Mouse (Mus musculus) neural tube, embryonic 12.5 days (tissue): ENCODE measurements around the gene Pde1c. TPM values are rescaled to one million over a fixed set of nuclear protein-coding genes. Genes with fewer than 3 reads are reported as not detected.
"Not testable (repeated sequence)": the region's sequence is repeated elsewhere in the genome, so short reads cannot be mapped to it uniquely, and the experiment has no call there.

ENCODE experiments used
- ATAC-seq: fragments of 200-750 bp; cut with Nextera tagmentation; 2 replicates; pipeline ENCODE4 v1.8.0; 2017; ENCODE audit warnings: low read depth, mild to moderate bottlenecking, moderate TSS enrichment, moderate library complexity; ENCODE audit not compliant: low FRiP score
- H3K27ac ChIP-seq: fragments of 300-500 bp; sonication (generic); 2 replicates; pipeline ENCODE4 v1.5.1; 2016
- H3K27me3 ChIP-seq: fragments of 300-500 bp; sonication (generic); replicated peaks from 2 replicates; pipeline ENCODE4 v1.6.1; 2016; ENCODE audit warnings: mild to moderate bottlenecking
- H3K36me3 ChIP-seq: fragments of 300-500 bp; sonication (generic); 2 replicates; pipeline ENCODE4 v1.6.1; 2016; ENCODE audit warnings: mild to moderate bottlenecking
- H3K4me1 ChIP-seq: fragments of 300-500 bp; sonication (generic); 2 replicates; pipeline ENCODE4 v1.6.1; 2016
- H3K4me2 ChIP-seq: fragments of 300-500 bp; sonication (generic); replicated peaks from 2 replicates; pipeline ENCODE4 v1.6.1; 2016; ENCODE audit warnings: mild to moderate bottlenecking
- H3K4me3 ChIP-seq: fragments of 300-500 bp; sonication (generic); 2 replicates; pipeline ENCODE4 v1.5.1; 2016
- H3K9ac ChIP-seq: fragments of 300-500 bp; sonication (generic); 2 replicates; pipeline ENCODE4 v1.6.1; 2016; ENCODE audit warnings: mild to moderate bottlenecking
- H3K9me3 ChIP-seq: fragments of 300-500 bp; sonication (generic); 2 replicates; pipeline ENCODE4 v1.6.1; 2016; ENCODE audit warnings: mild to moderate bottlenecking
- WGBS: fragments of 180-500 bp; shearing (Covaris S2); methylation state at CpG from one replicate; pipeline ENCODE4 v1.1.7; 2016; 5-methylcytosine and 5-hydroxymethylcytosine counted together
- polyA plus RNA-seq: library from polyadenylated mRNA; unstranded; fragments of >200 nt; fragmentation: Nextera tagmentation; extraction: Ambion mirVana; gene quantifications from 2 replicates; pipeline ENCODE4 v1.2.1, GENCODE M21; 2016

Gene Pde1c
- polyA plus RNA-seq: 4.5 and 5.2 TPM in 2 replicates

GRCm38 (mm10) chr6:56568470-56569372, at the start of gene Pde1c:
Gene Pde1c (minus strand): TSS chr6:56569103.
- WGBS: 1% methylated on average over 48 of the region's 48 CpGs
- Histone ChIP-seq H3K4me2 (peak within 1 kb of the TSS; percentile 97), H3K9me3 (no peaks in the 10 kb centered on the region), H3K36me3 (no peaks in the 10 kb centered on the region), H3K27ac (no peak within 1 kb of the TSS), H3K4me3 (peak within 1 kb of the TSS; percentile 66), H3K9ac (peak within 1 kb of the TSS; percentile 60), H3K4me1 (no peaks in the 10 kb centered on the region), H3K27me3 (0 out of 2 replicates have a peak, but pooled peaks cover 6% of the 10 kb centered on the region)
- ATAC-seq: peak; percentile 86

- Histone ChIP-seq H3K4me1 (peaks cover 7% of the 10 kb centered on the region; the same call in 1 of the 2 replicates), H3K4me3 (no peak overlapping the region), H3K9me3 (no peaks in the 10 kb centered on the region), H3K36me3 (no peaks in the 10 kb centered on the region), H3K9ac (no peak overlapping the region), H3K4me2 (no peak overlapping the region), H3K27me3 (no peaks in the 10 kb centered on the region), H3K27ac (no peak overlapping the region)
- WGBS: 32% methylated on average over 7 of the region's 7 CpGs
- no peak for ATAC-seq
Observed at GRCm38 (mm10) chr6:56616982-56617613, 48.2 kb upstream of the Pde1c start.

GRCm38 (mm10) chr6:56616228-56616981, 47.5 kb upstream of the Pde1c start:
- Histone ChIP-seq H3K36me3 (no peaks in the 10 kb centered on the region), H3K4me3 (no peak overlapping the region), H3K9ac (no peak overlapping the region), H3K27me3 (no peaks in the 10 kb centered on the region), H3K9me3 (no peaks in the 10 kb centered on the region), H3K27ac (no peak overlapping the region), H3K4me1 (peaks cover 7% of the 10 kb centered on the region; the same call in 1 of the 2 replicates), H3K4me2 (no peak overlapping the region)
- ATAC-seq: no peak
- WGBS: 68% methylated on average over 10 of the region's 10 CpGs

GRCm38 (mm10) chr6:56609529-56609928, 40.6 kb upstream of the Pde1c start:
- H3K27me3 ChIP-seq, H3K4me3 ChIP-seq, H3K4me1 ChIP-seq, H3K27ac ChIP-seq, H3K9me3 ChIP-seq, H3K4me2 ChIP-seq, H3K36me3 ChIP-seq, H3K9ac ChIP-seq, ATAC-seq: not testable (repeated sequence)
- WGBS: 57% methylated on average over 1 of the region's 1 CpGs

GRCm38 (mm10) chr6:56608277-56608676, 39.4 kb upstream of the Pde1c start:
- Histone ChIP-seq H3K27ac (no peak overlapping the region), H3K36me3 (no peaks in the 10 kb centered on the region), H3K9ac (no peak overlapping the region), H3K4me3 (no peak overlapping the region), H3K9me3 (no peaks in the 10 kb centered on the region), H3K27me3 (no peaks in the 10 kb centered on the region), H3K4me2 (no peak overlapping the region), H3K4me1 (no peaks in the 10 kb centered on the region)
- ATAC-seq: peak; percentile 53; the same call in 1 of the 2 replicates
- WGBS: 7% methylated on average over 4 of the region's 4 CpGs

- no peak for ATAC-seq
- H3K36me3 ChIP-seq: no peaks in the 10 kb centered on the region
- WGBS: 78% methylated on average over 1 of the region's 1 CpGs
Observed at GRCm38 (mm10) chr6:56579568-56579967, 10.7 kb upstream of the Pde1c start.

GRCm38 (mm10) chr6:56560891-56561290, 8.0 kb downstream of the Pde1c start:
- Histone ChIP-seq H3K4me3 (no peak overlapping the region), H3K36me3 (no peaks in the 10 kb centered on the region), H3K27ac (no peak overlapping the region), H3K4me1 (no peaks in the 10 kb centered on the region), H3K9ac (no peak overlapping the region), H3K4me2 (no peak overlapping the region), H3K9me3 (no peaks in the 10 kb centered on the region), H3K27me3 (no peaks in the 10 kb centered on the region)
- no peak for ATAC-seq
- WGBS: 76% methylated on average over 2 of the region's 2 CpGs

More at GRCm38 (mm10) chr6:56579568-56579967, 10.7 kb upstream of the Pde1c start:
- H3K9me3 ChIP-seq: no peaks in the 10 kb centered on the region
- H3K9ac ChIP-seq: no peak overlapping the region
- no peaks in the 10 kb centered on the region for H3K4me1 ChIP-seq
- H3K4me3 ChIP-seq: no peak overlapping the region
- no peak overlapping the region for H3K27ac ChIP-seq
- H3K4me2 ChIP-seq: no peak overlapping the region
- no peaks in the 10 kb centered on the region for H3K27me3 ChIP-seq

GRCm38 (mm10) chr6:56560474-56560888, 8.4 kb downstream of the Pde1c start:
- H3K27me3 ChIP-seq: no peaks in the 10 kb centered on the region
- H3K27ac ChIP-seq: no peak overlapping the region
- H3K9ac ChIP-seq: no peak overlapping the region
- H3K4me2 ChIP-seq: no peak overlapping the region
- no peaks in the 10 kb centered on the region for H3K36me3 ChIP-seq
- no peak overlapping the region for H3K4me3 ChIP-seq
- no peaks in the 10 kb centered on the region for H3K9me3 ChIP-seq
- WGBS: 78% methylated on average over 2 of the region's 2 CpGs
- H3K4me1 ChIP-seq: no peaks in the 10 kb centered on the region
- no peak for ATAC-seq

GRCm38 (mm10) chr6:56558711-56559110, 10.2 kb downstream of the Pde1c start:
- Histone ChIP-seq H3K27me3 (no peaks in the 10 kb centered on the region), H3K36me3 (no peaks in the 10 kb centered on the region), H3K4me3 (no peak overlapping the region), H3K27ac (no peak overlapping the region), H3K4me2 (no peak overlapping the region), H3K4me1 (no peaks in the 10 kb centered on the region), H3K9me3 (no peaks in the 10 kb centered on the region), H3K9ac (no peak overlapping the region)
- WGBS: 96% methylated on average over 2 of the region's 2 CpGs
- no peak for ATAC-seq

GRCm38 (mm10) chr6:56555848-56556247, 13.1 kb downstream of the Pde1c start:
- Histone ChIP-seq H3K9me3 (no peaks in the 10 kb centered on the region), H3K36me3 (no peaks in the 10 kb centered on the region), H3K27ac (no peak overlapping the region), H3K9ac (no peak overlapping the region), H3K4me2 (no peak overlapping the region), H3K4me1 (no peaks in the 10 kb centered on the region), H3K4me3 (no peak overlapping the region), H3K27me3 (no peaks in the 10 kb centered on the region)
- 79% methylated on average over 3 of the region's 3 CpGs for WGBS
- no peak for ATAC-seq

GRCm38 (mm10) chr6:56555382-56555781, 13.5 kb downstream of the Pde1c start:
- no peak overlapping the region for H3K9ac ChIP-seq
- no peaks in the 10 kb centered on the region for H3K36me3 ChIP-seq
- ATAC-seq: peak; percentile 50; the same call in 1 of the 2 replicates
- H3K9me3 ChIP-seq: no peaks in the 10 kb centered on the region
- H3K4me3 ChIP-seq: no peak overlapping the region
- 63% methylated on average over 4 of the region's 4 CpGs for WGBS
- no peaks in the 10 kb centered on the region for H3K4me1 ChIP-seq
- no peaks in the 10 kb centered on the region for H3K27me3 ChIP-seq
- no peak overlapping the region for H3K27ac ChIP-seq
- no peak overlapping the region for H3K4me2 ChIP-seq

GRCm38 (mm10) chr6:56551022-56551421, 17.9 kb downstream of the Pde1c start:
- Histone ChIP-seq H3K9me3 (no peaks in the 10 kb centered on the region), H3K9ac (no peak overlapping the region), H3K4me2 (no peak overlapping the region), H3K4me1 (no peaks in the 10 kb centered on the region), H3K27ac (no peak overlapping the region), H3K36me3 (no peaks in the 10 kb centered on the region), H3K4me3 (no peak overlapping the region), H3K27me3 (no peaks in the 10 kb centered on the region)
- WGBS: 86% methylated on average over 4 of the region's 4 CpGs
- no peak for ATAC-seq
